Mouse (Mus musculus) embryonic facial prominence, embryonic 11.5 days (tissue): ENCODE results near the gene Rybp. TPM values are rescaled to one million over a fixed set of nuclear protein-coding genes. Genes with fewer than 3 reads are reported as not detected.

Experiments
- ATAC-seq: fragments of 200-750 bp; cut with Nextera tagmentation; replicated peaks from 2 replicates; pipeline ENCODE4 v1.8.0; 2017; ENCODE audit warnings: low read depth; ENCODE audit not compliant: insufficient number of reproducible peaks, low FRiP score, low TSS enrichment
- DNase-seq: peaks from one replicate; pipeline ENCODE4 v3.0.0-alpha.2; 2015; ENCODE audit warnings: low spot score
- H3K27ac ChIP-seq: fragments of 300-500 bp; sonication (generic); replicated peaks from 2 replicates; pipeline ENCODE4 v1.5.1; 2014; ENCODE audit warnings: mild to moderate bottlenecking, low read depth, low read length, control low read depth
- H3K27me3 ChIP-seq: fragments of 300-500 bp; sonication (generic); 2 replicates; pipeline ENCODE4 v1.6.1; 2014; ENCODE audit warnings: mild to moderate bottlenecking, low read length, moderate library complexity, mixed read lengths; ENCODE audit not compliant: control insufficient read depth, insufficient read depth
- H3K36me3 ChIP-seq: fragments of 300-500 bp; sonication (generic); replicated peaks from 2 replicates; pipeline ENCODE4 v1.6.1; 2014; ENCODE audit warnings: low read depth, mild to moderate bottlenecking, low read length, moderate library complexity, mixed read lengths; ENCODE audit not compliant: control insufficient read depth, insufficient read depth
- H3K4me1 ChIP-seq: fragments of 300-500 bp; sonication (generic); 2 replicates; pipeline ENCODE4 v1.6.1; 2014; ENCODE audit warnings: low read length, mixed read lengths; ENCODE audit not compliant: control insufficient read depth, insufficient read depth
- H3K4me2 ChIP-seq: fragments of 300-500 bp; sonication (generic); 2 replicates; pipeline ENCODE4 v1.6.1; 2014; ENCODE audit warnings: low read depth, mild to moderate bottlenecking, control low read depth, low read length, moderate library complexity
- H3K4me3 ChIP-seq: fragments of 300-500 bp; sonication (generic); 2 replicates; pipeline ENCODE4 v1.5.1; 2014; ENCODE audit warnings: low read depth, low read length, control low read depth
- H3K9ac ChIP-seq: fragments of 300-500 bp; sonication (generic); replicated peaks from 2 replicates; pipeline ENCODE4 v1.6.1; 2014; ENCODE audit warnings: mild to moderate bottlenecking, control low read depth, low read length
- H3K9me3 ChIP-seq: fragments of 300-500 bp; sonication (generic); replicated peaks from 2 replicates; pipeline ENCODE4 v1.6.1; 2016; ENCODE audit warnings: mild to moderate bottlenecking, low read length, inconsistent platforms, mixed read lengths; ENCODE audit not compliant: control insufficient read depth
- WGBS: fragments of 180-500 bp; shearing (Covaris S2); extraction: QIAGEN DNeasy Blood & Tissue Kit; methylation state at CpG from one replicate; pipeline ENCODE4 v1.1.7; 2014; 5-methylcytosine and 5-hydroxymethylcytosine counted together
- polyA plus RNA-seq: library from polyadenylated mRNA; unstranded; fragments of >200 nt; fragmentation: Nextera tagmentation; extraction: Ambion mirVana; gene quantifications from 2 replicates; pipeline ENCODE4 v1.2.1, GENCODE M21; 2014

Rybp gene
- polyA plus RNA-seq, 1 experiment from 2014 or later = 15.2 TPM

DNA sequence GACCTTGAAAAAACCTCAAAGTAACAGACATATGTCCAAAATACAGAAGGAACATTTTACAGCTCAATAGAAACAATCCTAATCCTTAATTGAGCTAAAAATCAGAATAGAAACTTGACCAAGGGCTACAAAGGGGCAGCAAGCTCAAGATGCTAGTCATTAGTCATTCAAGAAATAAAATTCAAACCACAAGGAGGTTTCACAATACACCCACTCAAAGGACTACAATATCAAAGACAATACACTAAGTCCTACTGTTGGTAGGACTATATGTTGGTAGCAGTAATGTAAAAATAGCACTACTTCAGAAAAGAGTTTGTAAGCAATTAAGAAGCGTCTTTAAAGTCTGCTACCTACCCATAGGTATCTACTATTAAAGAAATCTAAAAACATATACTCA is 27.7 kb downstream of the Rybp start:
- Histone ChIP-seq H3K36me3 (no peaks in the 10 kb centered on the region), H3K27me3 (no peaks in the 10 kb centered on the region), H3K27ac (no peak overlapping the region), H3K4me3 (no peak overlapping the region), H3K9me3 (no peaks in the 10 kb centered on the region), H3K9ac (no peak overlapping the region), H3K4me2 (no peak overlapping the region), H3K4me1 (no peaks in the 10 kb centered on the region)
- ATAC-seq = no peak
- WGBS = 91% methylated on average over 1 of the region's 1 CpGs
- DNase-seq = no peak

- H3K27ac ChIP-seq = no peak overlapping the region
- ATAC-seq (no peak), DNase-seq (no peak)
- no peak overlapping the region for H3K4me2 ChIP-seq
- no peaks in the 10 kb centered on the region for H3K36me3 ChIP-seq
- H3K4me1 ChIP-seq = no peaks in the 10 kb centered on the region
- no peaks in the 10 kb centered on the region for H3K9me3 ChIP-seq
- H3K9ac ChIP-seq = no peak overlapping the region
- no peak overlapping the region for H3K4me3 ChIP-seq
- H3K27me3 ChIP-seq = no peaks in the 10 kb centered on the region
Measured at GRCm38 (mm10) chr6:100258278-100258677, 29.0 kb downstream of the Rybp start.

DNA sequence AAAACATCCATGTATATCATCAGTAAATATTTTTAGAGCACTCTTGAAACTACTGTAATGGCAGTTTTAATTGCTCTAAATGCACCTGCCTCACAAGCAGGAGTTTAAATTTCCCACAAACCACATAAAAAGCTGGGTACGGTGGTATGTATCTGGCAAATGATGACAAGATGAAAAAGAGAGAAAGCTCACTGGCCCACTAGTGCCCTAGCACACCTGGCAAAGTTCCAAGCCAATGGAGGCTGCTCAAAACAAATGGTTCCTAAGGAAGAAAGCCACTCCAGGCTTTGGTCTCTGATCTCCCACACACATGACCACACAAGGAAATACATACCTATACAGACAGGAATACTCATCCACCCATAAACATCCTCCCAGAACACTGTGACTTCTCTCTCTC is 31.9 kb downstream of the Rybp start:
- H3K9me3 ChIP-seq = no peaks in the 10 kb centered on the region
- H3K4me2 ChIP-seq = no peak overlapping the region
- H3K36me3 ChIP-seq = no peaks in the 10 kb centered on the region
- WGBS = 77% methylated on average over 1 of the region's 1 CpGs
- no peak overlapping the region for H3K4me3 ChIP-seq
- ATAC-seq = no peak
- no peaks in the 10 kb centered on the region for H3K4me1 ChIP-seq
- no peak for DNase-seq
- H3K27ac ChIP-seq = no peak overlapping the region
- no peak overlapping the region for H3K9ac ChIP-seq
- H3K27me3 ChIP-seq = no peaks in the 10 kb centered on the region

GRCm38 (mm10) chr6:100254671-100255070 is 32.6 kb downstream of the Rybp start:
- DNase-seq (no peak), ATAC-seq (no peak)
- Histone ChIP-seq H3K4me3 (no peak overlapping the region), H3K36me3 (no peaks in the 10 kb centered on the region), H3K4me2 (no peak overlapping the region), H3K27ac (no peak overlapping the region), H3K27me3 (no peaks in the 10 kb centered on the region), H3K9me3 (no peaks in the 10 kb centered on the region), H3K4me1 (no peaks in the 10 kb centered on the region), H3K9ac (no peak overlapping the region)
- 87% methylated on average over 1 of the region's 1 CpGs for WGBS

- H3K4me2 ChIP-seq = no peak overlapping the region
- 78% methylated on average over 3 of the region's 3 CpGs for WGBS
- H3K36me3 ChIP-seq = no peaks in the 10 kb centered on the region
- DNase-seq (no peak), ATAC-seq (no peak)
- no peaks in the 10 kb centered on the region for H3K27me3 ChIP-seq
- H3K4me3 ChIP-seq = no peak overlapping the region
- no peaks in the 10 kb centered on the region for H3K4me1 ChIP-seq
- H3K9me3 ChIP-seq = no peaks in the 10 kb centered on the region
- H3K9ac ChIP-seq = no peak overlapping the region
- H3K27ac ChIP-seq = no peak overlapping the region
Measured at GRCm38 (mm10) chr6:100244474-100244873, 42.8 kb downstream of the Rybp start.

- Histone ChIP-seq H3K4me2 (no peak overlapping the region), H3K27ac (no peak overlapping the region), H3K4me3 (no peak overlapping the region), H3K9me3 (no peaks in the 10 kb centered on the region), H3K4me1 (no peaks in the 10 kb centered on the region), H3K36me3 (no peaks in the 10 kb centered on the region), H3K27me3 (no peaks in the 10 kb centered on the region), H3K9ac (no peak overlapping the region)
- ATAC-seq (no peak), DNase-seq (no peak)
Measured at GRCm38 (mm10) chr6:100235036-100235435, 52.2 kb downstream of the Rybp start.

DNA sequence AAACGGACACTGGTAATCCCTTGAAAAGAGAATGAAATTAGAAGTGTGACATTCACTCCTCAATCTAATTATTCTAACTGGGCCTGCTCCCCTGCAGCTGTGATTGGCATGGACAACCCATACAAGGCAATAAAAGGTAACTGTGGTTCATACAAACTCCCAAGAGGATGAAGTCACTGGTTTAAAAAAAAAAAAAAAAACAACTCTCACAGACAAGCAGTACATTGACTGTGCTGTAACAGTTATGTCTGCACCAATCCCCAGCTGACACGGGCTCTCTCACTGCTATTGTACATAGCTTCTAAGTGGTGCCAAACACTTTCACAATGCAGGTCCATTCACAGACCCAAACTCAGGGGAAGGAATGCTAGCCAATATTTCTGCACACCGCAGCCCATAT is 53.8 kb downstream of the Rybp start:
- Histone ChIP-seq H3K27ac (no peak overlapping the region), H3K9me3 (no peaks in the 10 kb centered on the region), H3K4me1 (no peaks in the 10 kb centered on the region), H3K36me3 (no peaks in the 10 kb centered on the region), H3K4me3 (no peak overlapping the region), H3K4me2 (no peak overlapping the region), H3K9ac (no peak overlapping the region), H3K27me3 (no peaks in the 10 kb centered on the region)
- 72% methylated on average over 3 of the region's 3 CpGs for WGBS
- ATAC-seq = no peak
- no peak for DNase-seq

- H3K4me1 ChIP-seq = no peaks in the 10 kb centered on the region
- H3K36me3 ChIP-seq = no peaks in the 10 kb centered on the region
- H3K27ac ChIP-seq = no peak overlapping the region
- DNase-seq = no peak
- H3K27me3 ChIP-seq = no peaks in the 10 kb centered on the region
- H3K9ac ChIP-seq = no peak overlapping the region
- H3K9me3 ChIP-seq = no peaks in the 10 kb centered on the region
- 59% methylated on average over 4 of the region's 4 CpGs for WGBS
- H3K4me2 ChIP-seq = no peak overlapping the region
- ATAC-seq = no peak
- no peak overlapping the region for H3K4me3 ChIP-seq
Measured at GRCm38 (mm10) chr6:100233061-100233460, 54.2 kb downstream of the Rybp start.

- 69% methylated on average over 2 of the region's 2 CpGs for WGBS
- Histone ChIP-seq H3K4me1 (no peaks in the 10 kb centered on the region), H3K27ac (no peak overlapping the region), H3K4me3 (no peak overlapping the region), H3K9ac (no peak overlapping the region), H3K4me2 (no peak overlapping the region), H3K27me3 (no peaks in the 10 kb centered on the region), H3K36me3 (no peaks in the 10 kb centered on the region; the same call in 1 of the 2 replicates), H3K9me3 (no peaks in the 10 kb centered on the region)
- ATAC-seq = no peak
- no peak for DNase-seq
Measured at GRCm38 (mm10) chr6:100226204-100226603, 61.1 kb downstream of the Rybp start.
